Mouse (Mus musculus) bone marrow macrophage, adult 2 months (primary cell): ENCODE measurements at regions not wholly inside any gene's neighbourhood (a gene's known extent, or its start where the extent isn't known, plus 50 kb on each side); places are given as distances from the start of the nearest gene placed in this dataset.

Experiments used
- H3K27ac ChIP-seq: 2 replicates; pipeline ENCODE4 v1.5.1; 2012; ENCODE audit warnings: low read depth, low read length; ENCODE audit not compliant: insufficient read depth
- H3K4me1 ChIP-seq: 2 replicates; pipeline ENCODE4 v1.6.1; 2012; ENCODE audit warnings: low read length; ENCODE audit not compliant: control insufficient read depth, insufficient read depth
- H3K4me3 ChIP-seq: 2 replicates; pipeline ENCODE4 v1.5.1; 2012; ENCODE audit warnings: mild to moderate bottlenecking, low read length, moderate library complexity; ENCODE audit not compliant: insufficient read depth
- CTCF ChIP-seq: IDR thresholded peaks from 2 replicates; pipeline ENCODE4 v1.5.1; 2012; ENCODE audit warnings: low read depth, mild to moderate bottlenecking, low read length, moderate library complexity
- POLR2A ChIP-seq: IDR thresholded peaks from 2 replicates; pipeline ENCODE4 v1.6.1; 2012; ENCODE audit warnings: mild to moderate bottlenecking, low read depth, low read length, borderline replicate concordance

DNA sequence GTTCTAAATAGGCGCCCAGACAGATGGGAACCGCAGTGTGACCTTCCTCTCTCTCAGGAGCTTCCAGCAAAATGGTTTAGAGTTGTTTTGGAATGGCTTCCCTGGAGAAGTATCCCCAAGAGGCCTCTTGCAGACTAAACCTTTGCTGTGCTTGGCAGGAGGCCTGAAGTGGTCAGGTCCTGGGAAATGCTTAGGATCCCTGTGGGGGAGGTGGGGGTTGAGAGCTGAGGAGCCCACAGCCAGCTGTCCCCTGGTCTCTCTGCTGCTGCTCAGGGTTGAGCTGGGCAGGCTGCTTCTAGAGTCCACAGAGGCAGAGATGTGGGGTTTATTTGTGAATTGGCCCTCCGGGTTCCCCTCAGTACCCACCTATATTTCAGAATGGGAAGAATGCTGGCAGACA lies 331.3 kb downstream of the Gm826 start:
- peaks cover 4% of the 10 kb centered on the region; the same call in 1 of the 2 replicates for H3K4me1 ChIP-seq
- TF ChIP-seq CTCF = no peak
- no peak overlapping the region for H3K27ac ChIP-seq
- H3K4me3 ChIP-seq = no peak overlapping the region

- H3K4me3 ChIP-seq = no peak overlapping the region
- TF ChIP-seq POLR2A (no peak), CTCF (peak; percentile 50)
- H3K4me1 ChIP-seq = no peaks in the 10 kb centered on the region
- no peak overlapping the region for H3K27ac ChIP-seq
Observed at GRCm38 (mm10) chr2:160000449-160000848, 333.5 kb downstream of the Gm826 start.

- Histone ChIP-seq H3K27ac (no peak overlapping the region), H3K4me3 (no peak overlapping the region), H3K4me1 (no peaks in the 10 kb centered on the region)
- TF ChIP-seq POLR2A (no peak), CTCF (no peak)
Observed at GRCm38 (mm10) chr2:159997395-159997794, 336.6 kb downstream of the Gm826 start.

DNA sequence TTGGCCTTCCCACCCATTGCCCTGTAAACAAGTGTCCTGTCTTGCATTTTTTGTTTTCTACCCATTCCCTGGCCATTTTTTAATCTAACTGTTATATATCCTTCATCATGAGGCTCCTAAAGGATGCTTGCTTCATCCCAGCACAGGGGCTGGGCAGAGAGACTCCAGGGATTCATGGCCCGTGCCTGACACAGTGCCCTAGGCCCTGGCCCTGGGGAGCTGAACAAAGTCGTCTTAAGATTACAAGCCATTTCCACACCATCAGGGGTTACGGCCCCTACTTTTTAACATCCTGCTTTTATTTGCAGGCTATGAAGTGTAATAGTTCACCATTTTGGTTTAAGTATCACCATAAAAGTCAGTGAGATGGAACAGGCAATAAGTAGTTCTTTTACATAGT lies 339.5 kb downstream of the Gm826 start:
- Histone ChIP-seq H3K4me1 (no peaks in the 10 kb centered on the region), H3K4me3 (no peak overlapping the region), H3K27ac (no peak overlapping the region)
- TF ChIP-seq CTCF (no peak), POLR2A (no peak)

GRCm38 (mm10) chr2:159986719-159987118 lies 347.2 kb downstream of the Gm826 start:
- no peaks in the 10 kb centered on the region for H3K4me1 ChIP-seq
- TF ChIP-seq POLR2A (no peak), CTCF (no peak)
- no peak overlapping the region for H3K4me3 ChIP-seq
- no peak overlapping the region for H3K27ac ChIP-seq

- H3K4me1 ChIP-seq = no peaks in the 10 kb centered on the region
- H3K27ac ChIP-seq = no peak overlapping the region
- H3K4me3 ChIP-seq = no peak overlapping the region
- no peak for TF ChIP-seq CTCF
- TF ChIP-seq POLR2A = no peak
Observed at GRCm38 (mm10) chr2:159981694-159982093, 352.3 kb downstream of the Gm826 start.

DNA sequence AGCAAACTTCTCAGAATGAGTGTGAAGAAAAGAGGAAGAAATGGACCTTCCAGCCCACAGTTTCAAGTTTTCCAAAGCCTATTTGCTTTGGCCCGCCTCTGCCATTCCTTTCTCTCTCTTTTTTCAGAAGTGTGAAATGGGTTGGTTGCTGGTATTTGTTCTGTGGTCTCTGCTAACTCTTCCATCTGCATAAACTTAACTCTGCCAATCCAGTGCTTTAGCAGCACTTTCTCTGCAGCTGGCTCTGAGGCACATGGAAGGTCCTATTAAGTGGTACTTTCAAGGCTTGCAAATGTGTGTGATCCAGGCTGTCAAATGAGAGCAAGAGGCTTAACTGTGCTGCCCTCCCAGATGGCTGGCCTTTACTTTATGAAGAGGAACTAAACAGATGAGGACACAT lies 383.6 kb downstream of the Gm826 start:
- H3K4me3 ChIP-seq = no peak overlapping the region
- H3K4me1 ChIP-seq = no peaks in the 10 kb centered on the region
- no peak for TF ChIP-seq CTCF
- TF ChIP-seq POLR2A = no peak
- H3K27ac ChIP-seq = no peak overlapping the region

GRCm38 (mm10) chr2:159949046-159949445 lies 384.9 kb downstream of the Gm826 start:
- no peak overlapping the region for H3K27ac ChIP-seq
- no peaks in the 10 kb centered on the region for H3K4me1 ChIP-seq
- TF ChIP-seq CTCF (no peak), POLR2A (no peak)
- H3K4me3 ChIP-seq = no peak overlapping the region

- Histone ChIP-seq H3K4me3 (no peak overlapping the region), H3K27ac (no peak overlapping the region), H3K4me1 (no peaks in the 10 kb centered on the region)
- TF ChIP-seq POLR2A (no peak), CTCF (no peak)
Observed at GRCm38 (mm10) chr2:159930744-159931143, 403.2 kb downstream of the Gm826 start.

DNA sequence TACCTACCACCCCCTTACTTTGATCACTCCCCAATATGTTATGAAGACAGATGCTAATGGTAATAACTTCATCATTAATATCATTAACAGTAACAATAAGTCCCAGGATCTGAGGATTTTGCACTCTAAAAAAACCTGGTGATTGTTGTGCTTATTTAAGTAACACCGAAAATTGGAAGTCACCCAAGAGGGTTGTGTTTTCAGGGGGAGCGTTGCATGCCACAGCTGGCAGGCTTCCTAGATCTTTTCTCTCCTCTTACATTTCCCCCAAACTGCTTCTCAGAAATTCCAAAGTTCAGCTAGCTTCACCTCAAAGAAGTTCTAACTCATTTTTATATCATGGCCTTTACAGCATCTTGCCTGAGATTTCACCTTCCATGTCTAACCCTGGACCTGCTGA lies 444.3 kb downstream of the Gm826 start:
- TF ChIP-seq POLR2A (no peak), CTCF (no peak)
- no peak overlapping the region for H3K4me3 ChIP-seq
- H3K27ac ChIP-seq = no peak overlapping the region
- no peaks in the 10 kb centered on the region for H3K4me1 ChIP-seq
